In genomic region chr10:77497185-77497584, GRCm38 (mm10) we compare ENCODE assay signal across 25 mouse cellular contexts. TPM values are rescaled to one million over a fixed set of nuclear protein-coding genes. Genes with fewer than 3 reads are reported as not detected.
A peak's percentile ranks its signal among the peaks of the same experiment; 100 is the strongest.
DNase-seq lines count a peak whose midpoint lies in the region; ATAC-seq and TF ChIP-seq lines count a peak whose summit lies in the region.
"Had no signal": no experiment of that assay in that cellular context is flagged by ENCODE, and none has a peak within 500 bp of the region (broad histone marks: within the 10 kb centered on the region; RNA-seq: fewer than 3 reads in every experiment).

No protein-coding gene starts in this region.

- H3K4me3 ChIP-seq in heart, embryonic 10.5 days: no peak overlapping the region
- no peak overlapping the region for H3K4me3 ChIP-seq in lung, embryonic 14.5 days (ENCODE audit: low read depth, low read length)
- H3K4me3 ChIP-seq in lung, postnatal 0 days (ENCODE audit: low read depth, low read length): no peak overlapping the region
- H3K4me3 ChIP-seq in ES-E14 (ENCODE audit: insufficient read depth in 1 of 2, low read depth in 1 of 2, low read length in 2 of 2, poor library complexity in 1 of 2, severe bottlenecking in 1 of 2): no peak overlapping the region
- H3K4me3 ChIP-seq: embryonic facial prominence, embryonic 13.5 days; embryonic facial prominence, embryonic 15.5 days; erythroblast, embryonic 14.5 days; forebrain, embryonic 10.5 days; forebrain, embryonic 12.5 days had no signal

- TF ChIP-seq EP300 in lung, postnatal 0 days (IDR thresholded peaks at IDR 0.05): no peak

- H3K4me2 ChIP-seq in lung, embryonic 14.5 days: no peak overlapping the region
- no peak overlapping the region for H3K4me2 ChIP-seq in lung, postnatal 0 days (replicated peaks; ENCODE audit: low read depth, low read length)
- H3K4me2 ChIP-seq: embryonic facial prominence, embryonic 13.5 days; embryonic facial prominence, embryonic 15.5 days; forebrain, embryonic 12.5 days had no signal

- DNase-seq in cerebellum, adult 18-20 months: peak; percentile 47 to 48
- DNase-seq in cerebellum, postnatal 10 days: no peak
- DNase-seq in heart, embryonic 10.5 days (ENCODE audit: low spot score): no peak
- no peak for DNase-seq in heart, postnatal 14 days
- no peak for DNase-seq in lung, embryonic 14.5 days
- DNase-seq in lung, postnatal 0 days (ENCODE audit: low spot score): no peak
- no peak for DNase-seq in ES-E14 (ENCODE audit: low read depth, low spot score)
- no peak for DNase-seq in right cerebral cortex, postnatal 25 days
- DNase-seq: adrenal gland, adult 2 months; adrenal gland, postnatal 10 days; adrenal gland, postnatal 25 days; B cell, adult 2 months; cerebellum, adult 11 months; cerebellum, adult 8-10 months; cerebellum, postnatal 14 days; embryo, embryonic 11 days had no signal

- peaks cover 32% of the 10 kb centered on the region for H3K4me1 ChIP-seq in heart, embryonic 10.5 days
- H3K4me1 ChIP-seq in lung, embryonic 14.5 days (ENCODE audit: insufficient read depth): peaks cover 25% of the 10 kb centered on the region
- no peaks in the 10 kb centered on the region for H3K4me1 ChIP-seq in lung, postnatal 0 days (ENCODE audit: insufficient read depth, low read depth, low read length)
- H3K4me1 ChIP-seq in ES-E14 (ENCODE audit: control insufficient read depth in 2 of 2, insufficient read depth in 2 of 2, low read length in 2 of 2, poor library complexity in 1 of 2): no peaks in the 10 kb centered on the region; a peak in 1 of 4 replicates
- H3K4me1 ChIP-seq: embryonic facial prominence, embryonic 15.5 days; forebrain, embryonic 10.5 days; forebrain, embryonic 12.5 days had no signal

- TF ChIP-seq CTCF in lung, embryonic 14.5 days (IDR thresholded peaks at IDR 0.05; ENCODE audit: low read depth): no peak
- no peak for TF ChIP-seq CTCF in lung, postnatal 0 days (IDR thresholded peaks at IDR 0.05)

- 90% methylated on average over 13 of the region's 13 CpGs for WGBS in heart, embryonic 10.5 days
- WGBS in lung, embryonic 14.5 days: 92% methylated on average over 13 of the region's 13 CpGs
- WGBS in lung, postnatal 0 days: 85% methylated on average over 13 of the region's 13 CpGs

- intact Hi-C loops in heart, postnatal 14 days (cut with DNase I): no loop called here

- H3K27ac ChIP-seq in heart, embryonic 10.5 days: 0 out of 2 replicates have a peak overlapping the region, but pooled peaks have one; percentile 17
- peak overlapping the region; percentile 78 for H3K27ac ChIP-seq in lung, embryonic 14.5 days (ENCODE audit: low read depth)
- no peak overlapping the region for H3K27ac ChIP-seq in lung, postnatal 0 days (ENCODE audit: low read length)
- no peak overlapping the region for H3K27ac ChIP-seq in ES-E14 (ENCODE audit: insufficient read depth, low read depth, low read length, poor library complexity, severe bottlenecking)
- H3K27ac ChIP-seq: embryonic facial prominence, embryonic 13.5 days; embryonic facial prominence, embryonic 15.5 days; forebrain, embryonic 10.5 days; forebrain, embryonic 12.5 days had no signal

- no peak for ATAC-seq in lung, embryonic 14.5 days (ENCODE audit: insufficient read depth)
- no peak for ATAC-seq in lung, postnatal 0 days
- ATAC-seq: CD4-positive, CD25-positive, alpha-beta regulatory T cell, adult 4 months; forebrain, embryonic 14.5 days; forebrain, embryonic 16.5 days had no signal

- H3K36me3 ChIP-seq in heart, embryonic 10.5 days: peaks cover 78% of the 10 kb centered on the region
- H3K36me3 ChIP-seq in lung, embryonic 14.5 days (ENCODE audit: insufficient read depth): peaks cover 63% of the 10 kb centered on the region
- 0 out of 2 replicates have a peak, but pooled peaks cover 13% of the 10 kb centered on the region for H3K36me3 ChIP-seq in lung, postnatal 0 days (ENCODE audit: insufficient read depth, low read length)
- peaks cover 18% of the 10 kb centered on the region; the same call in 1 of the 2 replicates for H3K36me3 ChIP-seq in ES-E14 (ENCODE audit: control insufficient read depth, insufficient read depth, low read length, poor library complexity, severe bottlenecking)

- no peak overlapping the region for H3K9ac ChIP-seq in lung, embryonic 14.5 days
- H3K9ac ChIP-seq in lung, postnatal 0 days (replicated peaks; ENCODE audit: low read depth): no peak overlapping the region
- 0 out of 2 replicates have a peak overlapping the region, but pooled peaks have one; percentile 1 for H3K9ac ChIP-seq in ES-E14 (ENCODE audit: insufficient read depth, low read depth, low read length, poor library complexity, severe bottlenecking)
- H3K9ac ChIP-seq: embryonic facial prominence, embryonic 13.5 days; embryonic facial prominence, embryonic 15.5 days; forebrain, embryonic 12.5 days had no signal

- no peaks in the 10 kb centered on the region for H3K27me3 ChIP-seq in heart, embryonic 10.5 days (ENCODE audit: insufficient read depth, poor library complexity, severe bottlenecking)
- no peaks in the 10 kb centered on the region for H3K27me3 ChIP-seq in lung, embryonic 14.5 days (ENCODE audit: insufficient read depth, low read length)
- no peaks in the 10 kb centered on the region for H3K27me3 ChIP-seq in lung, postnatal 0 days (replicated peaks; ENCODE audit: insufficient read depth, low read length)
- H3K27me3 ChIP-seq: CH12.LX; embryonic facial prominence, embryonic 13.5 days; embryonic facial prominence, embryonic 15.5 days; forebrain, embryonic 12.5 days had no signal

- no peaks in the 10 kb centered on the region for H3K9me3 ChIP-seq in heart, embryonic 10.5 days
- H3K9me3 ChIP-seq in lung, embryonic 14.5 days (ENCODE audit: low read depth, low read length): no peaks in the 10 kb centered on the region
- H3K9me3 ChIP-seq in lung, postnatal 0 days (ENCODE audit: low read length): no peaks in the 10 kb centered on the region
- no peaks in the 10 kb centered on the region for H3K9me3 ChIP-seq in ES-E14 (ENCODE audit: control insufficient read depth, insufficient read depth, low read depth, low read length)
- H3K9me3 ChIP-seq: embryonic facial prominence, embryonic 15.5 days had no signal

- in situ Hi-C loops in ES-E14 (cut with MboI; ENCODE audit: low sequenced_read_pairs in 2 of 2, unreplicated experiment in 2 of 2): no loop called here

TF ChIP-seq in ES-E14, 5 proteins besides CTCF, POLR2A, EP300 and RAD21:
- TF ChIP-seq CHD2 (IDR thresholded peaks at IDR 0.05; ENCODE audit: low read depth, low read length) (no peak), MAFK (IDR thresholded peaks at IDR 0.05; ENCODE audit: insufficient read depth, low read depth, low read length) (no peak)

RNA-seq across cellular contexts. Expression of gene Fam207a, which starts 18.4 kb away (rescaled TPM):
- 30.7 and 45.6 TPM in 2 replicates for polyA plus RNA-seq in heart, embryonic 10.5 days (2016; fragmentation: Nextera tagmentation; extraction: Ambion mirVana)
- total RNA-seq in heart, postnatal 14 days (2021): 1 to 10 TPM; 9.6 TPM
- 38.4 and 43.8 TPM in 2 replicates for polyA plus RNA-seq in lung, embryonic 14.5 days (2014; fragmentation: Nextera tagmentation; extraction: Ambion mirVana)
- 26.8 and 27.2 TPM in 2 replicates for polyA plus RNA-seq in lung, postnatal 0 days (2015; fragmentation: Nextera tagmentation; extraction: Ambion mirVana)
- 29.1 and 33.6 TPM in 2 replicates for total RNA-seq in ES-E14 (2012; rRNA removed)

RNA-seq across cellular contexts. Expression of gene Itgb2, which starts 32.9 kb away (rescaled TPM):
- polyA plus RNA-seq in heart, embryonic 10.5 days (2016; fragmentation: Nextera tagmentation; extraction: Ambion mirVana): 2.4 and 3.6 TPM in 2 replicates
- 1 to 10 TPM; 5.4 to 9.0 TPM for total RNA-seq in heart, postnatal 14 days (2021)
- polyA plus RNA-seq in lung, embryonic 14.5 days (2014; fragmentation: Nextera tagmentation; extraction: Ambion mirVana): 2.0 and 3.0 TPM in 2 replicates
- polyA plus RNA-seq in lung, postnatal 0 days (2015; fragmentation: Nextera tagmentation; extraction: Ambion mirVana): 19.1 and 21.1 TPM in 2 replicates
- total RNA-seq in ES-E14 (2012; rRNA removed): 0.42 and 0.54 TPM in 2 replicates

Comparison
In these comparisons a context has a peak if more than half of its experiments do, and no peak if none do; other contexts are left out.
1. DNase-seq: peak in cerebellum, adult 18-20 months (2 of 2); none in cerebellum, postnatal 10 days (0 of 2), heart, embryonic 10.5 days (single experiment), heart, postnatal 14 days (0 of 2), lung, embryonic 14.5 days (single experiment), lung, postnatal 0 days (single experiment), ES-E14 (single experiment) and right cerebral cortex, postnatal 25 days (single experiment).
2. H3K27ac ChIP-seq: peak in heart, embryonic 10.5 days (single experiment) and lung, embryonic 14.5 days (single experiment); none in lung, postnatal 0 days (single experiment) and ES-E14 (single experiment).